Mouse (Mus musculus): ENCODE results near the gene Itgb8.

Itgb8 gene

GRCm38 (mm10) chr12:119238696-119239415 lies at the start of gene Itgb8:
Itgb8 (minus strand) TSS chr12:119238802.
- DNase-seq = peak; percentile 84

- no peak for DNase-seq
Observed at GRCm38 (mm10) chr12:119276282-119276681, 37.7 kb upstream of the Itgb8 start.

- DNase-seq = no peak
Observed at GRCm38 (mm10) chr12:119273605-119274004, 35.0 kb upstream of the Itgb8 start.

- DNase-seq = no peak
Observed at GRCm38 (mm10) chr12:119271964-119272363, 33.4 kb upstream of the Itgb8 start.

- no peak for DNase-seq
Observed at GRCm38 (mm10) chr12:119270036-119270435, 31.4 kb upstream of the Itgb8 start.

GRCm38 (mm10) chr12:119268723-119269122 lies 30.1 kb upstream of the Itgb8 start:
- no peak for DNase-seq

- no peak for DNase-seq
Observed at GRCm38 (mm10) chr12:119264506-119264905, 25.9 kb upstream of the Itgb8 start.

GRCm38 (mm10) chr12:119248581-119248980 lies 10.0 kb upstream of the Itgb8 start:
- no peak for DNase-seq

GRCm38 (mm10) chr12:119241071-119241470 lies 2.5 kb upstream of the Itgb8 start:
- no peak for DNase-seq

- peak; percentile 69 for DNase-seq
Observed at GRCm38 (mm10) chr12:119237921-119238695, 494 bp downstream of the Itgb8 start.

GRCm38 (mm10) chr12:119237241-119237920 lies 1.2 kb downstream of the Itgb8 start:
- no peak for DNase-seq

- DNase-seq = peak; percentile 58
Observed at GRCm38 (mm10) chr12:119231831-119232230, 6.8 kb downstream of the Itgb8 start.

GRCm38 (mm10) chr12:119230444-119230843 lies 8.2 kb downstream of the Itgb8 start:
- DNase-seq = peak; percentile 65

GRCm38 (mm10) chr12:119229601-119230000 lies 9.0 kb downstream of the Itgb8 start:
- DNase-seq = peak; percentile 21

- no peak for DNase-seq
Observed at GRCm38 (mm10) chr12:119227898-119228297, 10.7 kb downstream of the Itgb8 start.

GRCm38 (mm10) chr12:119224699-119225098 lies 13.9 kb downstream of the Itgb8 start:
- no peak for DNase-seq

GRCm38 (mm10) chr12:119219409-119219808 lies 19.2 kb downstream of the Itgb8 start:
- DNase-seq = no peak

- DNase-seq = no peak
Observed at GRCm38 (mm10) chr12:119217700-119218265, 20.8 kb downstream of the Itgb8 start.

- DNase-seq = no peak
Observed at GRCm38 (mm10) chr12:119215225-119215624, 23.4 kb downstream of the Itgb8 start.

GRCm38 (mm10) chr12:119211533-119211932 lies 27.1 kb downstream of the Itgb8 start:
- no peak for DNase-seq

GRCm38 (mm10) chr12:119210590-119210989 lies 28.0 kb downstream of the Itgb8 start:
- DNase-seq = no peak

GRCm38 (mm10) chr12:119210073-119210425 lies 28.6 kb downstream of the Itgb8 start:
- no peak for DNase-seq

GRCm38 (mm10) chr12:119209384-119210072 lies 29.1 kb downstream of the Itgb8 start:
- DNase-seq = no peak
